Mouse (Mus musculus) testis, postnatal 14 days (tissue): ENCODE measurements around the gene Tspear.
"Not testable (repeated sequence)": the region's sequence is repeated elsewhere in the genome, so short reads cannot be mapped to it uniquely, and the experiment has no call there.

Source experiments
- DNase-seq: peaks from one replicate; pipeline ENCODE4 v3.0.0; 2021; ENCODE audit warnings: low spot score

Gene Tspear

DNA sequence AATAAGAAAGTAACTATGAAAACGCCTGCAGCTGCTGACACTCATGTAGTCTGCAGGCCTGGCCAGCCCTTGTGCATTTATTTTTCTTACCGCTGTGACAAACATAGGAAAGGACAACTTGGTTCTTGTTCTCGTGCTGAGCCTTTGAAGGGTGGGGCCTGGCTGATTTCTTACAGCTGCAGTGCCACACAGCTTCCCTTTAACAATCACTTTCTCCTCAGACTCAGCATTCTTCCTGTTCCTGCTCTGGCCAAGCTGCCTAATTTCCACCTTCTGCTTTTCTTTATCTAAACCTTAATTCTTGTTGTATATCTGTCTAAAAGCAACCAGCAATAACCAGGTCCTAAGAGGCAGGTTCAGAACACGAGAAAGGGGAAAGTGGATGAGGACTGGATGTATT lies 27.4 kb downstream of the Tspear start:
- DNase-seq = no peak

DNA sequence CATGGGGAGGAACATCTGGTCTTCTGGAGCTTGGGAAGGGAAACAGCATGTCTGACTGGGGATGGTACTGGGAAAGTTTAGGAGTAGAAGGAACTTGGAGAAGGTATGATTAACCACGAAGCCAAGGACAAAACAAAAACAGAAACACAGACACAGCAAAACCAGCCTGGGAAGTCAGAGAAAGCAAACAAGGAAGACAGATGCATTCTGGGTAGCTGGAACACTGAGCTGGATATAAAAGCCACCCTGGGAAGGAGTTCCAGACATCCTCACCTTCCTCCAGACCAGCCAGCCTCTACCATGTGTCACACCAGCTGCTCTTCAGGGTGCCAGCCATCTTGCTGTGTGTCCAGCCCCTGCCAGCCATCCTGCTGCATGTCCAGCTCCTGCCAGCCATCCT lies 29.1 kb downstream of the Tspear start, which contains the start of gene Gm10142:
Gm10142 (plus strand) TSS at position 301 of the 400 bp plus-strand sequence.
- DNase-seq = no peak

DNA sequence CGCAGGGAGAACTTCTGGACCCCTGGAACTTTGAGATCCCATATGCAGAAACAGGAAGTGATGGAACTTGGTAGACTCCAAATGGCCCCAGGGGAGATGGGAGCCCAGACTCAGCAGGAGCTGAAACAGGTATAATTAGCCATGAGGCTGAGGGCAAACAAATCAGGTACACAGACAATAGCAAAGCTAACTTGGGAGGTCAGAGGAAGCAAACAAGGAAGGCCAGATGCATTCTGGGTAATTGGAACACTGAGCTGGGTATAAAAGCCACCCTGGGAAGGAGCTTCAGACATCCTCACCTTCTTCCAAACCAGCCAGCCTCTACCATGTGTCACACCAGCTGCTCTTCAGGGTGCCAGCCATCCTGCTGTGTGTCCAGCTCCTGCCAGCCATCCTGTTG lies 33.9 kb downstream of the Tspear start, which contains the start of gene Krtap12-1:
Krtap12-1 (plus strand) TSS at position 301 of the 400 bp plus-strand sequence.
- DNase-seq = not testable (repeated sequence)

DNA sequence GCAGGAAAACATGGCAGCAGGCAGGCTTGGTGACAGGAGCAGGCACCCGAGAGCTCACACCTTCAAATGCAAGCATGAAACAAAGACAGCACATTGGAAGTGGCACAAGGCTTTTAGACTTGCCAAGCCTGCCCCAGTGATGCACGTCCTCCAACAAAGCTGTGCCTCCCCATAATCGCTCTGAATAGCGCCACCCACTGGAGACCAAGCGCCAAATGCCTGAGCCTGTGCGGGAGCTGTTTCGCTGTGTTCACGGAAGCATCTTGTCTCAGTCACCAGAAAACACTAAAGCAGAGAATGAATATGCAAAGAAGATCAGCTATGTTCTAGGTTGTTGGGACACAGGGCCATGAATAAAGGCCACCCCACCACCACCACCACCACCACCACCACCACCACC lies 38.5 kb downstream of the Tspear start:
- DNase-seq = no peak

DNA sequence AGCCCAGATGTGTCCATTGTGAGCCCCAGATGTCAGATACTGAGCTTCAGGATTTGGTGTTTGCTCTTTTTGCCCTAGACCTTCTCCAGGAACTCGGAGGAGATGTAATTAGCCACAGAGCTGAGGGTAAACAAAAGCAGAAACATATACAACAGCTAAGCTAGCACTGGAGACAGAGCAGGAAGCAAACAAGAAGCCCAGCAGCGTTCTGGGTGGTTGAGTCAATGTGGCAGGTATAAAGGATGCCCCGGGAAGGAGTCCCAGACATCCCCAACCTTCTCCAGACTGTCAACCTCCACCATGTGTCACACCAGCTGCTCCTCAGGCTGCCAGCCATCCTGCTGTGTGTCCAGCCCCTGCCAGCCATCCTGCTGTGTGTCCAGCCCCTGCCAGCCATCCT lies 39.8 kb downstream of the Tspear start, which contains the start of gene Gm10100:
Gm10100 (plus strand) TSS at position 301 of the 400 bp plus-strand sequence.
- no peak for DNase-seq

DNA sequence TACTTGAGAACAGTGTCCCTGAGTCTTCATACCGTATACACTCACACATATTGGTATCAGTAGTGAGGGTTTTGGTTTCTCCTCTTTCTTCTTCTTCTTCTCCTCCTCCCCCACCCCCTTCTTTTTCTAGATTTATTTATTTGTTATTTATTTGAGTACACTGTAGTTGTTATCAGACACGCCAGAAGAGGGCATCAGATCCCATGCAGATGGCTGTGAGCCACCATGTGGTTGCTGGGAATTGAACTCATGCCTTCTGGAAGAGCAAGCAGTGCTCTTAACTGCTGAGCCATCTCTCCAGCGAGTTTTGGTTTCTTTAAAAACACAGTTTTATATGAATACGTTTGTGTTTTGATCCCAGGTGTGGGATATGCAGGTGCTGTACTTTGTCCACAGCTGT lies 41.9 kb downstream of the Tspear start:
- no peak for DNase-seq

DNA sequence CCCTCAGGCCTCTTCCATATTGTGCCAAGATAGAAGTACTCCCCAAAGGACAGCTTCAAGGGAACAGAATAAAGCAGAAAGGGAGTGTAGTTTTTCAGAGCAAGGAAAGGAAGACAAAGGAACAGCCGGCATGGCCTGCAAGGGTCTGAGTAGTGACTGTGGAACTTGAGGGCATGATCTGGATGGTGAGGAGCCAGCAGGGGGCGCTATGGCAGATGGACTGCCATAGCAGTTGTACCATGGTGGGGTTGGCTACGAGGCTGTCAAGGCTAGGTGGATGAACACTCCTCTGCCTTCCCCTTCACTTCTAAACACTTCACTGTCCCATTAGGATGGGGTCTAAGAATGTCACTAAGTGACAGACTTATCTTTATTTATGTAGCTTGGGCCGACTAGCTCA lies 42.9 kb downstream of the Tspear start:
- DNase-seq = no peak

DNA sequence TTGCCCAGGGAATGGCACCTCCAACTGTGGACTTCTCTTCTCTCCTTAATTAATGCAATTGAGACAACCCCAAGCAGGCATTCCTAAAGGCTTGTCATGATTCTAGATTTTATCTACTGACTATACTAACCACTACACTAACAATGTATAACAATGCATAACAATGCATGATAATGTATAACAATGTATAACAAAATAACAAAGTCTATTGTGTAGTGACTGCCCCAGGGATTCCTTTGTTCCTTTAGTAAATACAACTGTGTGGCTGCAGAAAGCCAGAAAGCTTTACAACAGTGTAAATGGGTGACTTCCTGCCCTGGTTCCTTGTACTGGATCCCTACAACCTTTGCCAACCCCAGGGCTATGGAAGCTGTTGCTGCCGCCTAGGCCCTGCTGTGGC lies 49.6 kb downstream of the Tspear start:
- no peak for DNase-seq

DNA sequence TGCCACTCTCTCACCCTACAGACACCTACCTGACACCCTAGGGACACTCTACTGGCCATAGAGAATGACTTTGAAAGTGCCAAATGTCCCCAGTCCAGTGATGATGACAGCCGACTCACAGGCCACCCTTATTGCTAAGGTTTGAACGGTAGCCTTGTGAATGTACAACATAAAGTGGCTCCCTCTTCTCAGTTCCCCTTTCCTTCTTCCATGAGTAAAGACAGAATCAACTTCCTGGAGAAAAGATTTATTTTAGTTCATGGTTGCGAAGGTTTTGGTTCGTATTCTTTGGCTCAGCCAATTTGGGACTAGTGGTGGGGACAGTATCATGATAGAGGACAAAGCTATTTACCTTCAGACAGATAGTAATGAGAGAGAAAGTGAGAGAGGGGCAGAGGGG lies 52.6 kb downstream of the Tspear start:
- no peak for DNase-seq

DNA sequence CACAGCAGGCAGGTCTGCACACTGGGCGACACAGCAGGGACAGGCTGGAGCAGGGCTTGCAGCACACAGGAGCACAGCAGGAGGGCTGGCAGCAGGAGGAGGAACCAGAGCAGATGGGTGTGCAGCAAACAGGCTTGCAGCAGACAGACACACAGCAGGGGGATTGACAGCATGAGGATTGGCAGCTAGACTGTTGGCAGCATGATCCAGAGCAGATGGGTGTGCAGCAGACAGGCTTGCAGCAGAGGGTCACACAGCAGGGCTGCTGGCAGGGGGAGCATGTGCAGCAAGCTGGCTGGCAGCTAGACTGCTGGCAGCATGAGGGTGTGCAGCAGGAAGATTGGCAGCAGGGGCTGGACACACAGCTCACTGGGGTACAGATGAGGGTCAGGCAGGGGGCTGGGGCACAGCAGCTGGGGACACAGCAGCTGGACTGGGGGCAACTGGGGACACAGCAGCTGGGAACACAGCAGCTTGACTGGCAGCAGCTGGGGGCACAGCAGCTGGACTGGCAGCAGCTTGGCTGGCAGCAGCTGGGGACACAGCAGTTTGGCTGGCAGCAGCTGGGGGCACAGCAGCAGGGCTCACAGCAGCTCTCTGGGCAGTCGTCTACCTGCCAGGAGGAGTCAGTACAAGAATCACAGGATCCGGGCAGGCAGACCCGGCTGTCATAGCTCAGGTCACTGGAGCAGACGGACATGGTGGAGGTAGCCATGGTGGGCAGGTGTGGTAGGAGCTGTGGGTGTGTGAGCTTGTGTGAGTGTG lies 55.7 kb downstream of the Tspear start, which contains the start of gene Gm18596:
Gm18596 (minus strand) TSS at position 715 of the 765 bp plus-strand sequence.
- not testable (repeated sequence) for DNase-seq

DNA sequence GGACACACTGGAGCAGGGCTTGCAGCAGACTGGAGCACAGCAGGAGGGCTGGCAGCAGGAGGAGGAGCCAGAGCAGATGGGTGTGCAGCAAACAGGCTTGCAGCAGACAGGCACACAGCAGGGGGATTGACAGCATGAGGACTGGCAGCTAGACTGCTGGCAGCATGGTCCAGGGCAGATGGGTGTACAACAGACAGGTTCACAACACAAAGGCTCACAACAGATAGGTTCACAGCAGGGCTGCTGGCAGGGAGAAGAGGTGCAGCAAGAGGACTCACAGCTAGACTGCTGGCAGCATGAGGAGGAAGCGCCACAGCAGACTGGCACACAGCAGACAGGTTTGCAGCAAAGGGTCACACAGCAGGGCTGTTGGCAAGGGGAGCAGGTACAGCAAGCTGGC lies 64.3 kb downstream of the Tspear start:
- DNase-seq = not testable (repeated sequence)

DNA sequence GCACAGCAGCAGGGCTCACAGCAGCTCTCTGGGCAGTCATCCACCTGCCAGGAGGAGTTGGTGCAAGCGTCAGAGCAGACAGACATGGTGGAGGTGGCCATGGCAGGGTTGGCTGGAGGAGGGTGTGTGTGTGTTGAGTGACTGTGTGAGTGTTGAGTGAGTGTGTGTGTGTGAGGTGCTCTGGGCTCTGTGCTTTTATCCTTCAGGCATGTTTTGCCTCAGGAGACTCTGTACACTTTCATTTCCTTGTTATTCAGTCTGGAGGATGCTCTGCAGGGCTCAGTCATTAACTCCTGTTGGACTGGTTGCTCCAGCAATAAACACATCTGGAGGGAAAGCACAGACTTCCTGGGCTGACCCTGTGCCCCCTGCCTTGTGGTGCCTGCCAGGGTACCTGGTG lies 64.9 kb downstream of the Tspear start, which contains the start of gene Gm9736:
Gm9736 (minus strand) TSS at position 101 of the 400 bp plus-strand sequence.
- not testable (repeated sequence) for DNase-seq

DNA sequence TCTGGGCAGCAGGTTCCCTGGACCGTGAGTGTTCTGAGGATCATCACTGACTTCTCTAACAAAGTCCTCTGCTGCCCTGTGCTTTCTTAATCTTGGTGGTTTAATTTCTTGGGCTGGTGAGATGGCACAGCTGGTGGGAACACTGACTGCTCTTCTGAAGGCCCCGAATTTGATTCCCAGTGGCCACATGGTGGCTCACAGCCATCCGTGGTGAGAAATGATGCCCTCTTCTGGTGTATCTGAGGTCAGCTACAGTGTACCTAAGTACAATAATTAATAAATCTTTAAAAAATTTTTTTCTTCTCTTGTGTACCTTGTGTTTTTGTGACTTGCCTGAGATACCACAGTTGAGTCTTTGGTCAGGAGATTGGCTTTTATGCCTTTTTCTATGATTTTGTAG lies 65.9 kb downstream of the Tspear start:
- DNase-seq = not testable (repeated sequence)

DNA sequence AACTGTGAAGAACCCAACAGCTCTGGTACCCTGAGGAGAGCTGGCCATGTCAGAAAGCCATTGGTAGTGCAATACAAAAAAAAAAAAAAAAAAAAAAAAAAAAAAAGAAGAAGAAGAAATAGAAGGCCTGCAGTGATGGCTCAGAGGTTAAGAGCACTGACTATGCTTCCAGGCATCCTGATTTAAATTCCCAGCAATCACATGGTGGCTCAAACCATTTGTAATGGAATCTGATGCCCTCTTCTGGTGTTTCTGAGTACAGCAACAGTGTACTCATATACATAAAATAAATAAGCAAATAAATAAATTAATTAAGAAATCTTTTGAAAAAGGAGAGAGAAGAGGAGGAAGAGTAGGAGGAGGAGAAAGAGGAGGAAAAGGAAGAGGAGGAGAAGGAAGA lies 67.1 kb downstream of the Tspear start:
- no peak for DNase-seq

DNA sequence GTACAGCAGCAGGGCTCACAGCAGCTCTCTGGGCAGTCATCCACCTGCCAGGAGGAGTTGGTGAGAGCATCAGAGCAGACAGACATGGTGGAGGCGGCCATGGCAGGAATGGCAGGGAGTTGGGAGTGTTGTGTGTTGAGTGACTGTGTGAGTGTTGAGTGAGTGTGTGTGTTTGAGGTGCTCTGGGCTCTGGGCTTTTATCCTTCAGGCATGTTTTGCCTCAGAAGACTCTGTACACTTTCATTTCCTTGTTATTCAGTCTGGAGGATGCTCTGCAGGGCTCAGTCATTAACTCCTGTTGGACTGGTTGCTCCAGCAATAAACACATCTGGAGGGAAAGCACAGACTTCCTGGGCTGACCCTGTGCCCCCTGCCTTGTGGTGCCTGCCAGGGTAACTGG lies 73.2 kb downstream of the Tspear start, which contains the start of gene Gm3233:
Gm3233 (minus strand) TSS at position 101 of the 400 bp plus-strand sequence.
- DNase-seq = not testable (repeated sequence)

DNA sequence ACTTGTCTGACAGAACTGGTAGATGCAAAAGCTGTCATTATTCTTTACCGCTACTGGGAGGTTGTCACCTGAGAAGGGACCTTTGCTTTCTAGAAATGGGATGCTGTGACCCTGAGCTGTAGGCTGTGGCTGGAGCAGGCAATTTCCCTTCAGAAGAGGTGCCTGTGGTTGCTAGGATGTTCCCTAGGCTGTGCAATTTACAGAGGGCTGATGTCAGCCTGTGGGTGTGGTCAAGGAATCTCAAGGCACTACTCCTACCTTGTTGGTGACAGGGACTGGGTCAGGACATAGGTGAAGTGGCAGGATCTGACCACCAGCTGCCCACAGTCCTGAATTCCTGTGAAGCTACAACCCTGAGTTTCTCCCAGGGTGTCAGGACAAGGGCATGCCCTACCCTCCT lies 83.4 kb downstream of the Tspear start:
- no peak for DNase-seq

DNA sequence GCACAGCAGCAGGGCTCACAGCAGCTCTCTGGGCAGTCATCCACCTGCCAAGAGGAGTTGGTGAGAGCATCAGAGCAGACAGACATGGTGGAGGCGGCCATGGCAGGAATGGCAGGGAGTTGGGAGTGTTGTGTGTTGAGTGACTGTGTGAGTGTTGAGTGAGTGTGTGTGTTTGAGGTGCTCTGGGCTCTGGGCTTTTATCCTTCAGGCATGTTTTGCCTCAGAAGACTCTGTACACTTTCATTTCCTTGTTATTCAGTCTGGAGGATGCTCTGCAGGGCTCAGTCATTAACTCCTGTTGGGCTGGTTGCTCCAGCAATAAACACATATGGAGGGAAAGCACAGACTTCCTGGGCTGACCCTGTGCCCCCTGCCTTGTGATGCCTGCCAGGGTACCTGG lies 84.9 kb downstream of the Tspear start, which contains the start of gene Gm3238:
Gm3238 (minus strand) TSS at position 101 of the 400 bp plus-strand sequence.
- DNase-seq = not testable (repeated sequence)

DNA sequence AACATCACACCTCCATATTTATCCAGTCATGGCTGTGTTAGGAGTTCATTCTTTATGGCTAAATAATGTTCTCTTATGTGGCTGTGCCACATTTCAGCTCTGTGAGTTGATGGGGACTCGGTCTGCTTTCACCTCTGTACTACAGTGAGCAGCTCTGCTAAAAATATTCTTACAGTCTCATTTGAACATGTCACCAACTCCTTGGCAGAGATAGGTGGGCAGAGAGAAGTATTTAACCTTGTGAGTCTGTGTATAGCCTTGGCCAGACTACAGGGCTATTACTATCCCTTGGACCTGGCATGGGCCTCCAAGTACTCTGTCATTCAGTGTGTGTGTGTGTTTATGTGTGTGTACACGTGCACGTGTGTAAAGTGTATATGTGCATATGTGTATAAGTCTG lies 85.8 kb downstream of the Tspear start:
- DNase-seq = not testable (repeated sequence)

DNA sequence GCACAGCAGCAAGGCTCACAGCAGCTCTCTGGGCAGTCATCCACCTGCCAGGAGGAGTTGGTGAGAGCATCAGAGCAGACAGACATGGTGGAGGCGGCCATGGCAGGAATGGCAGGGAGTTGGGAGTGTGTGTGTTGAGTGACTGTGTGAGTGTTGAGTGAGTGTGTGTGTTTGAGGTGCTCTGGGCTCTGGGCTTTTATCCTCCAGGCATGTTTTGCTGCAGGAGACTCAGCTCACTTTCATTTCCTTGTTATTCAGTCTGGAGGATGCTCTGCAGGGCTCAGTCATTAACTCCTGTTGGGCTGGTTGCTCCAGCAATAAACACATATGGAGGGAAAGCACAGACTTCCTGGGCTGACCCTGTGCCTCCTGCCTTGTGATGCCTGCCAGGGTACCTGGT lies 90.5 kb downstream of the Tspear start, which contains the start of gene Gm7138:
Gm7138 (minus strand) TSS at position 101 of the 400 bp plus-strand sequence.
- not testable (repeated sequence) for DNase-seq

DNA sequence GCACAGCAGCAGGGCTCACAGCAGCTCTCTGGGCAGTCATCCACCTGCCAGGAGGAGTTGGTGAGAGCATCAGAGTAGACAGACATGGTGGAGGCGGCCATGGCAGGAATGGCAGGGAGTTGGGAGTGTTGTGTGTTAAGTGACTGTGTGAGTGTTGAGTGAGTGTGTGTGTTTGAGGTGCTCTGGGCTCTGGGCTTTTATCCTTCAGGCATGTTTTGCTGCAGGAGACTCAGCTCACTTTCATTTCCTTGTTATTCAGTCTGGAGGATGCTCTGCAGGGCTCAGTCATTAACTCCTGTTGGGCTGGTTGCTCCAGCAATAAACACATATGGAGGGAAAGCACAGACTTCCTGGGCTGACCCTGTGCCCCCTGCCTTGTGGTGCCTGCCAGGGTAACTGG lies 96.1 kb downstream of the Tspear start, which contains the start of gene Gm3250:
Gm3250 (minus strand) TSS at position 101 of the 400 bp plus-strand sequence.
- DNase-seq = not testable (repeated sequence)

DNA sequence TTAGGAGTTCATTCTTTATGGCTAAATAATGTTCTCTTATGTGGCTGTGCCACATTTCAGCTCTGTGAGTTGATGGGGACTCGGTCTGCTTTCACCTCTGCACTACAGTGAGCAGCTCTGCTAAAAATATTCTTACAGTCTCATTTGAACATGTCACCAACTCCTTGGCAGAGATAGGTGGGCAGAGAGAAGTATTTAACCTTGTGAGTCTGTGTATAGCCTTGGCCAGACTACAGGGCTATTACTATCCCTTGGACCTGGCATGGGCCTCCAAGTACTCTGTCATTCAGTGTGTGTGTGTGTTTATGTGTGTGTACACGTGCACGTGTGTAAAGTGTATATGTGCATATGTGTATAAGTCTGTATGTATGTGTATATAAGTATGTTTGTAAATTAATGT lies 97.0 kb downstream of the Tspear start:
- not testable (repeated sequence) for DNase-seq

DNA sequence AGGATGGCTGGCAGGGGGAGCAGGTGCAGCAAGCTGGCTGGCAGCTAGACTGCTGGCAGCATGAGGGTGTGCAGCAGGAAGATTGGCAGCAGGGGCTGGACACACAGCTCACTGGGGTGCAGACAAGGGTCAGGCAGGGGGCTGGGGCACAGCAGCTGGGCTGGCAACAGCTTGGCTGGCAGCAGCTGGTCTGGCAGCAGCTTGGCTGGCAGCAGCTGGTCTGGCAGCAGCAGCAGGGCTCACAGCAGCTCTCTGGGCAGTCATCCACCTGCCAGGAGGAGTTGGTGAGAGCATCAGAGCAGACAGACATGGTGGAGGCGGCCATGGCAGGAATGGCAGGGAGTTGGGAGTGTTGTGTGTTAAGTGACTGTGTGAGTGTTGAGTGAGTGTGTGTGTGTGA lies 101.5 kb downstream of the Tspear start, which contains the start of gene Gm7137:
Gm7137 (minus strand) TSS at position 325 of the 400 bp plus-strand sequence.
- DNase-seq = not testable (repeated sequence)

DNA sequence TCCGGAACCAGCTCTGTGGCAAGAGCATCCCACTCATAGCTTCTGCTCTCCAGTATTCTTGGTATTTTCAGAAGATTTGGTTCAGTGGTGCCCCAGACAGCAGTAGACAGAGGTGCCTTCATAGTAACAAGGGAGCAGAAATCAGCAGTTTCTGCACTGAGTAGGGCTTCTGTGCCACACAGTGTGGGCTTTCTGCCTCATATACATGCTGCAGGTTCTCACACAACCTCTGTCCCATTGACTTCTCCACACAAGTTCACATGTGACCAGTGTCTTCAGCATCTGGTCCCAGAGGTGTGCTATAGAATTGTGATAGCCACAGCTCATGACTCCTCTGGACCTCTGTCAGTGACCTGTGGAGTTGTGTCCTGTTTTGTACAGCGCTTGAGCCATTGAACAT lies 102.3 kb downstream of the Tspear start:
- DNase-seq = no peak
